Mouse (Mus musculus): ENCODE results near the gene Rabggtb. TPM values are rescaled to one million over a fixed set of nuclear protein-coding genes. Genes with fewer than 3 reads are reported as not detected.

Gene Rabggtb
- polyA plus RNA-seq, 1 experiment from 2014 or later: 62.2 TPM

Other genes with a start within 250 kb of the Rabggtb start
- gene St6galnac3, start 187.8 kb downstream of the Rabggtb start, polyA plus RNA-seq (2015; fragmentation: Nextera tagmentation; extraction: Ambion mirVana): 20.7 and 23.2 TPM in 2 replicates
- 0.10 and 0.18 TPM in 2 replicates for gene Asb17, start 68.8 kb downstream of the Rabggtb start, polyA plus RNA-seq (2015; fragmentation: Nextera tagmentation; extraction: Ambion mirVana)
- gene Msh4, start 6.9 kb downstream of the Rabggtb start, polyA plus RNA-seq (2015; fragmentation: Nextera tagmentation; extraction: Ambion mirVana): 0.07 and 0.08 TPM in 2 replicates
- gene Acadm, start 31.6 kb upstream of the Rabggtb start, polyA plus RNA-seq (2015; fragmentation: Nextera tagmentation; extraction: Ambion mirVana): 69.1 and 70.4 TPM in 2 replicates
- gene Slc44a5, start 60.4 kb upstream of the Rabggtb start, polyA plus RNA-seq (2015; fragmentation: Nextera tagmentation; extraction: Ambion mirVana): 7.5 and 9.3 TPM in 2 replicates

Measured in hindbrain, embryonic 16.5 days (tissue).